Mouse (Mus musculus): ENCODE data around the gene Gm5565. TPM values are rescaled to one million over a fixed set of nuclear protein-coding genes. Genes with fewer than 3 reads are reported as not detected.
A peak's percentile ranks its signal among the peaks of the same experiment; 100 is the strongest.
"Not testable (repeated sequence)": the region's sequence is repeated elsewhere in the genome, so short reads cannot be mapped to it uniquely, and the experiment has no call there.

Gene Gm5565
- total RNA-seq, 2 experiments from 2014 or later, result not detected

DNA sequence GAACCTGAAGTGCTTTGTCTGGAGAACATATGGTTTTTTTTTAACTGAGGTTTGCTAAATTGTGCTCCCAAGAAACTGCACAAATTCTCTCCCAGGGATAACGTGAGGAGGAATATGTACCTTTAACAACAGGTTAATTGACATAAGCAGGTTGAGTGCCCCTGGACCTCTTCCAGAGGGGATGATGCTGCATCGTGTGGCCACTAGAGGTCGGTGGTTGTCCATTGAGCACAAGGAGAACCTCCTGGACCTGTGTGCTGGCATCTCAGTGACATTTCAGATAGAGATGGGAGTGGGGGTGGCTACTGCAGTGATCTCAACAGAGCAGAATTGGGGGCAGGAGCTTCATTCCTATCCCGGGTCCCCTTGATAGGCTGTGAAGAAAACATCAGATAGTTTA lies 12.4 kb upstream of the Gm5565 start:
- DNase-seq (ENCODE audit: extremely low spot score in 1 of 2, low spot score in 2 of 2); H3K4me3 ChIP-seq; H3K27ac ChIP-seq; intact Hi-C loops (cut with DNase I): not testable (repeated sequence)
- TF ChIP-seq CTCF (IDR thresholded peaks at IDR 0.05), result peak; percentile 28

DNA sequence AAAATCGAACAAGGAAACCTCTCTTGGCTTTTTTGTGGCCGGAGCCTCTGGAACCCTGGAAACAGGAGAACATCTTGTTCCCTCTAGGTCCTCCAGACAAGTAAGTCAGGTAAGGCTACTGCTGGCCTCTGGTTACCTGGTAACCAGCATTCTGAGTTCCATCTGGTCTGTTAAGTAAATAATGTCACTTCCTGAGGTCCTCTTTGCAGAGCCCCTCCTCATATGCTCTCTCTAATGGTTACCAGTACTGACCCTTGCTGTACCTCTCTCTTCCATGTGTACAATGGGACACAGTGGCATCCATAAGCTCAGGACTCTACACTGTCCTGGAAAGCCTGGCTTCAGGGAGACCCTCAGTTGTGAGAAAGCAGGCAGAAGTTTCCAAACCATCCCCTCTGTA lies 10.3 kb upstream of the Gm5565 start, which contains the start of gene Gm6309:
Gene Gm6309, minus strand, starts transcription at position 101 of the 400 bp plus-strand sequence.
- DNase-seq (ENCODE audit: extremely low spot score in 1 of 2, low spot score in 2 of 2); intact Hi-C loops (cut with DNase I); H3K4me3 ChIP-seq: not testable (repeated sequence)

GRCm38 (mm10) chr5:146158326-146158725 lies 2.0 kb downstream of the Gm5565 start:
- H3K4me3 ChIP-seq; H3K27ac ChIP-seq; DNase-seq (ENCODE audit: extremely low spot score in 1 of 2, low spot score in 2 of 2); intact Hi-C loops (cut with DNase I): not testable (repeated sequence)

More for the DNA sequence above, 10.3 kb upstream of the Gm5565 start, which contains the start of gene Gm6309:
- not testable (repeated sequence) for H3K27ac ChIP-seq

DNA sequence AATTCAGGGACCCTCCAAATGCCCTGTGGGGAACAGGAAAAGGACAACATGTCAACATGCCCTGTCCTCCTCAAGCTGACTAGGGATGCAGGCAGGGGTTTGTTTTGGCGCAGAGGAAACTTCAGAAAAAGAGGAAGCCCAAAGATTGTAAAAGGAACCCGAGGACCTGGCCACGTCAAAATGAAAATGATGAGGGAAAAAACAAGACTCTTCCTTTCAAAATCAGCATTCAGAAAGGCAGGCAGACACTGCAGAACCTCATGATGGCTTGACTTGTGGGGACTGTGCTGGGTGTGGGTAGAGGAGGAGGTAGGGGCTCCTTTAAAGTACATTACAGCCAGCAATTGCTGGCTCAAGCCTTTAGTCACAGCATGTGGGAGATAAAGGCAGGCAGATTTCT lies 9.9 kb downstream of the Gm5565 start:
- no peak for DNase-seq (ENCODE audit: extremely low spot score in 1 of 2, low spot score in 2 of 2)
- no peak overlapping the region for H3K27ac ChIP-seq
- no peak for TF ChIP-seq CTCF (IDR thresholded peaks at IDR 0.05)
- intact Hi-C loops (cut with DNase I), result no loop called here
- no peak overlapping the region for H3K4me3 ChIP-seq

DNA sequence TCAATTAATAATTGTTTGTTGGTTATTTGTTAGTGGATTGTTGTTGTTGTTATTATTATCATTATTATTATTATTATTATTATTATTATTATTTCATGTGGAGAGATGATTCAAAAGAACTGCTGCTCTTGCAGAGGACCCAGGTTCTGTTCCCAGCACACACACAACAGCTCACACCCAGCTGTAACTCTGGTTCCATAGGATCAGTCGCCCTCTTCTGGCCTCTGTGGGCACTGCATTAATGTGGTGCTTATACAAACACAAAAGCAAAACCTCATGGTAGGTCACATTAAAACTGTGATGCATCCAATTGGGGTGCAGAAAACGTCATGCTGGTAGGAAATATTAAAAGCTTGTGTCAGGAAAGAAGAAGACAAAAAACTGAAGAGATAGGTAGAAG lies 12.4 kb downstream of the Gm5565 start:
- no peak; the same call in 1 of the 2 replicates for TF ChIP-seq CTCF (IDR thresholded peaks at IDR 0.05)
- DNase-seq (ENCODE audit: extremely low spot score in 1 of 2, low spot score in 2 of 2), result no peak
- intact Hi-C loops (cut with DNase I), result no loop called here

More for the DNA sequence above, 12.4 kb downstream of the Gm5565 start:
- H3K4me3 ChIP-seq, result no peak overlapping the region
- no peak overlapping the region for H3K27ac ChIP-seq

Other genes with a start within 250 kb of the Gm5565 start
- not detected for gene Cyp3a25, start 150.9 kb downstream of the Gm5565 start, total RNA-seq (2021)
- gene Cyp3a59, start 81.3 kb downstream of the Gm5565 start, total RNA-seq (2021), result not detected
- gene Gm6309, start 10.2 kb upstream of the Gm5565 start, total RNA-seq (2021), result not detected
- gene 1700001J03Rik, start 24.8 kb upstream of the Gm5565 start, total RNA-seq (2021), result 1 to 10 TPM; 1.2 to 1.7 TPM
- gene Rnf6, start 61.0 kb upstream of the Gm5565 start, total RNA-seq (2021), result 10 to 100 TPM; 76.0 to 80.1 TPM
- 10 to 100 TPM; 42.6 to 44.0 TPM for gene Cdk8, start 70.7 kb upstream of the Gm5565 start, total RNA-seq (2021)
- 10 to 100 TPM; 90.3 to 93.9 TPM for gene Wasf3, start 224.4 kb upstream of the Gm5565 start, total RNA-seq (2021)

Measured in left cerebral cortex, adult 2 months (tissue).